Mouse (Mus musculus) embryo, embryonic 10 days (tissue): Measurements from ENCODE around the gene Vmn2r65.

Experiments used
- DNase-seq: peaks from one replicate; pipeline ENCODE4 v3.0.0-alpha.2; 2015; ENCODE audit warnings: low spot score

The Vmn2r65 gene

GRCm38 (mm10) chr7:84964015-84964414 is at the start of gene Vmn2r65:
Gene Vmn2r65, minus strand, starts transcription at chr7:84964115.
- no peak for DNase-seq

- no peak for DNase-seq
These were observed 48.3 kb upstream of the Vmn2r65 start, which contains the start of gene Vmn2r66 for GRCm38 (mm10) chr7:85012168-85012567. Gene Vmn2r66, minus strand, starts transcription at chr7:85012268.

- no peak for DNase-seq
These were observed 32.8 kb upstream of the Vmn2r65 start for GRCm38 (mm10) chr7:84996694-84997093.
